Mouse (Mus musculus): ENCODE data around the gene Cacna1i. TPM values are rescaled to one million over a fixed set of nuclear protein-coding genes. Genes with fewer than 3 reads are reported as not detected.

Cacna1i gene
- total RNA-seq, 2 experiments from 2014 or later = 0.36 TPM; not detected in 1

- intact Hi-C loops (cut with DNase I) = loop anchor here (5.0 kb wide), 1 partner anchor 37 kb away; no protein-coding TSS in a partner anchor
- peak; percentile 76 for DNase-seq (ENCODE audit: low spot score)
Observed at GRCm38 (mm10) chr15:80263610-80264575, 23.1 kb upstream of the Cacna1i start, which contains the start of gene Rps19bp1. Gene Rps19bp1 (minus strand): TSS chr15:80264315.

GRCm38 (mm10) chr15:80266281-80266680 is 20.8 kb upstream of the Cacna1i start:
- no peak for DNase-seq (ENCODE audit: low spot score)

GRCm38 (mm10) chr15:80271858-80272396 is 15.1 kb upstream of the Cacna1i start:
- intact Hi-C loops (cut with DNase I) = no loop called here
- no peak for DNase-seq (ENCODE audit: low spot score)

More at GRCm38 (mm10) chr15:80266281-80266680, 20.8 kb upstream of the Cacna1i start:
- intact Hi-C loops (cut with DNase I) = loop anchor here (2.0 to 5.0 kb wide), 3 partner anchors 429 to 536 kb away; no protein-coding TSS in a partner anchor

- no peak for DNase-seq (ENCODE audit: low spot score)
- intact Hi-C loops (cut with DNase I) = no loop called here
Observed at GRCm38 (mm10) chr15:80277107-80277506, 9.9 kb upstream of the Cacna1i start.

GRCm38 (mm10) chr15:80277625-80278024 is 9.4 kb upstream of the Cacna1i start:
- no peak for DNase-seq (ENCODE audit: low spot score)
- intact Hi-C loops (cut with DNase I) = no loop called here

GRCm38 (mm10) chr15:80278121-80278759 is 8.8 kb upstream of the Cacna1i start:
- DNase-seq (ENCODE audit: low spot score) = no peak
- intact Hi-C loops (cut with DNase I) = no loop called here

GRCm38 (mm10) chr15:80279053-80279452 is 8.0 kb upstream of the Cacna1i start:
- intact Hi-C loops (cut with DNase I) = no loop called here
- DNase-seq (ENCODE audit: low spot score) = no peak

GRCm38 (mm10) chr15:80280646-80281045 is 6.4 kb upstream of the Cacna1i start:
- DNase-seq (ENCODE audit: low spot score) = no peak
- intact Hi-C loops (cut with DNase I) = no loop called here

- intact Hi-C loops (cut with DNase I) = loop anchor here (5.0 kb wide), 1 partner anchor 414 kb away; no protein-coding TSS in a partner anchor
- no peak for DNase-seq (ENCODE audit: low spot score)
Observed at GRCm38 (mm10) chr15:80288036-80288435, 998 bp downstream of the Cacna1i start.

- DNase-seq (ENCODE audit: low spot score) = peak; percentile 15
- intact Hi-C loops (cut with DNase I) = loop anchor here (5.0 kb wide), 1 partner anchor 413 kb away; no protein-coding TSS in a partner anchor
Observed at GRCm38 (mm10) chr15:80289436-80289835, 2.4 kb downstream of the Cacna1i start.

- DNase-seq (ENCODE audit: low spot score) = no peak
- intact Hi-C loops (cut with DNase I) = no loop called here
Observed at GRCm38 (mm10) chr15:80297146-80297545, 10.1 kb downstream of the Cacna1i start.

- DNase-seq (ENCODE audit: low spot score) = no peak
- intact Hi-C loops (cut with DNase I) = no loop called here
Observed at GRCm38 (mm10) chr15:80303779-80304178, 16.7 kb downstream of the Cacna1i start.

GRCm38 (mm10) chr15:80304188-80304587 is 17.1 kb downstream of the Cacna1i start:
- DNase-seq (ENCODE audit: low spot score) = no peak
- intact Hi-C loops (cut with DNase I) = no loop called here

GRCm38 (mm10) chr15:80306146-80306545 is 19.1 kb downstream of the Cacna1i start:
- intact Hi-C loops (cut with DNase I) = no loop called here
- no peak for DNase-seq (ENCODE audit: low spot score)

- intact Hi-C loops (cut with DNase I) = no loop called here
- DNase-seq (ENCODE audit: low spot score) = no peak
Observed at GRCm38 (mm10) chr15:80314731-80315130, 27.7 kb downstream of the Cacna1i start.

GRCm38 (mm10) chr15:80316966-80317634 is 30.1 kb downstream of the Cacna1i start:
- DNase-seq (ENCODE audit: low spot score) = no peak
- intact Hi-C loops (cut with DNase I) = no loop called here

- intact Hi-C loops (cut with DNase I) = no loop called here
- DNase-seq (ENCODE audit: low spot score) = no peak
Observed at GRCm38 (mm10) chr15:80317841-80318530, 30.9 kb downstream of the Cacna1i start.

GRCm38 (mm10) chr15:80318543-80319255 is 31.7 kb downstream of the Cacna1i start:
- intact Hi-C loops (cut with DNase I) = no loop called here

GRCm38 (mm10) chr15:80319315-80319714 is 32.3 kb downstream of the Cacna1i start:
- no peak for DNase-seq (ENCODE audit: low spot score)
- intact Hi-C loops (cut with DNase I) = no loop called here

More at GRCm38 (mm10) chr15:80318543-80319255, 31.7 kb downstream of the Cacna1i start:
- no peak for DNase-seq (ENCODE audit: low spot score)

Data from heart, postnatal 25 days (tissue).